Mouse (Mus musculus): ENCODE measurements at regions not wholly inside any gene's neighbourhood (a gene's known extent, or its start where the extent isn't known, plus 50 kb on each side); places are given as distances from the start of the nearest gene placed in this dataset.

GRCm38 (mm10) chr8:97431467-97431866, 1543.1 kb upstream of the Got2 start:
- TF ChIP-seq CTCF (IDR thresholded peaks at IDR 0.05; ENCODE audit: insufficient read depth, low read length): no peak
- TF ChIP-seq POLR2A (IDR thresholded peaks at IDR 0.05; ENCODE audit: borderline replicate concordance, extremely low read depth, low read depth, low read length): no peak
